Mouse (Mus musculus): ENCODE results near the gene Pde2a. TPM values are rescaled to one million over a fixed set of nuclear protein-coding genes. Genes with fewer than 3 reads are reported as not detected.

Pde2a gene
- polyA plus RNA-seq, 1 experiment from 2014 or later: 12.7 TPM

DNA sequence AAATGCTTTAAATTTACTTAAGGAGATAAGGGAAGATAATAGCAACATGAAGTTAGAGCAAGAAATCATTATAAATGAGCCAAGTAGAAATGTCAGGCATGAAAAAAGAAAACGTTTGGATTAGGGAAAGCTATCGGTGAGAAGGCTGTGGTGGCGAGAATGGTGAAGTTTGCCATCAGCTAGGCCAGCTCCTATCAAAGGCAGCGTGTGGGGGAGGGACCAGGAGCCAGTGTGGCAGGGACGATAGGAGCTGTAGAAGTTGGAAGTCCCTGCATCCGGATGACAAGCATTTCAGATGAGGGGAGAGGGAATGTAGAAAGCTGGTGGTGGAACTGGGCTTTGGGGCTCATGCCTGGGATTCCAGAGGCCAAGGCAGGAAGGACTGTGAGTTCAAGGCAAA lies 93.8 kb downstream of the Pde2a start:
- no peaks in the 10 kb centered on the region for H3K27me3 ChIP-seq (ENCODE audit: control insufficient read depth, insufficient read depth, low read length)
- H3K27ac ChIP-seq (ENCODE audit: low read length): no peak overlapping the region
- no peak overlapping the region for H3K9ac ChIP-seq (ENCODE audit: low read length)
- H3K4me2 ChIP-seq (ENCODE audit: low read depth, low read length): no peak overlapping the region
- no peaks in the 10 kb centered on the region for H3K4me1 ChIP-seq (ENCODE audit: control insufficient read depth, insufficient read depth, low read length)
- H3K9me3 ChIP-seq (replicated peaks; ENCODE audit: control insufficient read depth, low read length): no peaks in the 10 kb centered on the region
- no peaks in the 10 kb centered on the region for H3K36me3 ChIP-seq (ENCODE audit: control insufficient read depth, insufficient read depth)
- no peak overlapping the region for H3K4me3 ChIP-seq (ENCODE audit: low read length)
- 15% methylated on average over 6 of the region's 6 CpGs for WGBS
- no peak for ATAC-seq (replicated peaks; ENCODE audit: extremely low read depth, insufficient read depth, low FRiP score)

- 59% methylated on average over 6 of the region's 6 CpGs for WGBS
- Histone ChIP-seq H3K9ac (ENCODE audit: low read length) (no peak overlapping the region), H3K27me3 (ENCODE audit: control insufficient read depth, insufficient read depth, low read length) (no peaks in the 10 kb centered on the region), H3K36me3 (ENCODE audit: control insufficient read depth, insufficient read depth) (no peaks in the 10 kb centered on the region), H3K4me3 (ENCODE audit: low read length) (no peak overlapping the region), H3K27ac (ENCODE audit: low read length) (no peak overlapping the region), H3K9me3 (replicated peaks; ENCODE audit: control insufficient read depth, low read length) (no peaks in the 10 kb centered on the region), H3K4me1 (ENCODE audit: control insufficient read depth, insufficient read depth, low read length) (no peaks in the 10 kb centered on the region), H3K4me2 (ENCODE audit: low read depth, low read length) (no peak overlapping the region)
- ATAC-seq (replicated peaks; ENCODE audit: extremely low read depth, insufficient read depth, low FRiP score): no peak
Observed at GRCm38 (mm10) chr7:101516460-101516859, 95.0 kb downstream of the Pde2a start.

DNA sequence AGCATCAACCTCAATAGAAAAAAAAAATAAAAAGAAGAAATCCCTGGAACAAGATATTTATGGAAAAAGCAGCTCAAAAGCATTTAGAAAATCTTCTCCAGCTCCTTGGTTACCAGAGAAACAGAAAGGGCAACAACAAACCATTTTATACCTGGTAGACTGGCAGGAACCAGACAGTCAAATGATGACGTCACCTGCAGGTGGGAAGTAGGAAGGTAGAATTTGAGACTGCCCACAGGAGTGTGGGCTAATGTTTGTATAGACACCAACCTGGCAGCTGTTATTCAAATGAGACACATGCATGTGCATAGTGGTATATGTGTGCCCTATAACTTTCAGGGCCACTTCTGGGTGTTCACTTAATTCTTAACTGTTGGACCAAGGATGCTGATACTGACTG lies 100.2 kb downstream of the Pde2a start:
- 71% methylated on average over 1 of the region's 1 CpGs for WGBS
- no peak overlapping the region for H3K9ac ChIP-seq (ENCODE audit: low read length)
- no peaks in the 10 kb centered on the region for H3K27me3 ChIP-seq (ENCODE audit: control insufficient read depth, insufficient read depth, low read length)
- no peak for ATAC-seq (replicated peaks; ENCODE audit: extremely low read depth, insufficient read depth, low FRiP score)
- no peaks in the 10 kb centered on the region for H3K9me3 ChIP-seq (replicated peaks; ENCODE audit: control insufficient read depth, low read length)
- H3K4me3 ChIP-seq (ENCODE audit: low read length): no peak overlapping the region
- no peaks in the 10 kb centered on the region for H3K4me1 ChIP-seq (ENCODE audit: control insufficient read depth, insufficient read depth, low read length)
- no peak overlapping the region for H3K27ac ChIP-seq (ENCODE audit: low read length)
- no peak overlapping the region for H3K4me2 ChIP-seq (ENCODE audit: low read depth, low read length)
- no peaks in the 10 kb centered on the region for H3K36me3 ChIP-seq (ENCODE audit: control insufficient read depth, insufficient read depth)

GRCm38 (mm10) chr7:101523205-101523604 lies 101.7 kb downstream of the Pde2a start:
- no peak overlapping the region for H3K4me3 ChIP-seq (ENCODE audit: low read length)
- H3K27ac ChIP-seq (ENCODE audit: low read length): no peak overlapping the region
- H3K9me3 ChIP-seq (replicated peaks; ENCODE audit: control insufficient read depth, low read length): no peaks in the 10 kb centered on the region
- no peaks in the 10 kb centered on the region for H3K36me3 ChIP-seq (ENCODE audit: control insufficient read depth, insufficient read depth)
- H3K4me1 ChIP-seq (ENCODE audit: control insufficient read depth, insufficient read depth, low read length): no peaks in the 10 kb centered on the region
- no peak overlapping the region for H3K4me2 ChIP-seq (ENCODE audit: low read depth, low read length)
- ATAC-seq (replicated peaks; ENCODE audit: extremely low read depth, insufficient read depth, low FRiP score): no peak
- H3K9ac ChIP-seq (ENCODE audit: low read length): no peak overlapping the region
- 68% methylated on average over 2 of the region's 2 CpGs for WGBS
- H3K27me3 ChIP-seq (ENCODE audit: control insufficient read depth, insufficient read depth, low read length): no peaks in the 10 kb centered on the region

GRCm38 (mm10) chr7:101526484-101526883 lies 105.0 kb downstream of the Pde2a start:
- 52% methylated on average over 7 of the region's 7 CpGs for WGBS
- ATAC-seq (replicated peaks; ENCODE audit: extremely low read depth, insufficient read depth, low FRiP score): no peak

DNA sequence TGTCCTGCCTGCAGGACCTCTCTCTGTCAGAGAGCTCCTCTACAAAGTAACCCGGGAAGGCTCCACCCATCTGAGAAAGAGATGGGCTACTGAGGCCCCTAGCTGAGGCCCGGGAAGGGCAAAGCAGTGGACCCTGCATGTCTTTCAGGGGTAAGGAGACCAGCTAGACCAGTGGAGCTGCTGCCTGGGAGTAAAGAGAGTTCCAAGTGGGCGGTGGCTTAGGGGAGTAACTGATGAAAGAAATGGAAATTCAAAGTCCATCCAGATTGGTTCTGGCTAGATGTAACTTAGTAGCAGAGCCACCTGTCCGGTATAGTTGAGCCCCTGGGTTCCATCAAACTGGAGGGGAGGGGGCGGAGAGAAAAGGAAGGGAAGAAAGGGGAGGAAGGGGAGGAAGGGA lies 112.9 kb downstream of the Pde2a start:
- Histone ChIP-seq H3K4me1 (ENCODE audit: control insufficient read depth, insufficient read depth, low read length) (no peaks in the 10 kb centered on the region), H3K36me3 (ENCODE audit: control insufficient read depth, insufficient read depth) (no peaks in the 10 kb centered on the region), H3K27ac (ENCODE audit: low read length) (no peak overlapping the region), H3K4me2 (ENCODE audit: low read depth, low read length) (no peak overlapping the region), H3K4me3 (ENCODE audit: low read length) (no peak overlapping the region), H3K9ac (ENCODE audit: low read length) (no peak overlapping the region), H3K9me3 (replicated peaks; ENCODE audit: control insufficient read depth, low read length) (no peaks in the 10 kb centered on the region), H3K27me3 (ENCODE audit: control insufficient read depth, insufficient read depth, low read length) (0 out of 2 replicates have a peak, but pooled peaks cover 2% of the 10 kb centered on the region)
- ATAC-seq (replicated peaks; ENCODE audit: extremely low read depth, insufficient read depth, low FRiP score): no peak
- WGBS: 40% methylated on average over 5 of the region's 5 CpGs

More at GRCm38 (mm10) chr7:101526484-101526883, 105.0 kb downstream of the Pde2a start:
- H3K9ac ChIP-seq (ENCODE audit: low read length): no peak overlapping the region
- H3K4me2 ChIP-seq (ENCODE audit: low read depth, low read length): no peak overlapping the region
- H3K36me3 ChIP-seq (ENCODE audit: control insufficient read depth, insufficient read depth): no peaks in the 10 kb centered on the region
- H3K4me3 ChIP-seq (ENCODE audit: low read length): no peak overlapping the region
- no peaks in the 10 kb centered on the region for H3K27me3 ChIP-seq (ENCODE audit: control insufficient read depth, insufficient read depth, low read length)
- H3K27ac ChIP-seq (ENCODE audit: low read length): no peak overlapping the region
- H3K4me1 ChIP-seq (ENCODE audit: control insufficient read depth, insufficient read depth, low read length): no peaks in the 10 kb centered on the region
- H3K9me3 ChIP-seq (replicated peaks; ENCODE audit: control insufficient read depth, low read length): no peaks in the 10 kb centered on the region

- H3K4me2 ChIP-seq (ENCODE audit: low read depth, low read length): no peak overlapping the region
- no peak for ATAC-seq (replicated peaks; ENCODE audit: extremely low read depth, insufficient read depth, low FRiP score)
- 76% methylated on average over 10 of the region's 10 CpGs for WGBS
Observed at GRCm38 (mm10) chr7:101535102-101535501, 113.6 kb downstream of the Pde2a start.

DNA sequence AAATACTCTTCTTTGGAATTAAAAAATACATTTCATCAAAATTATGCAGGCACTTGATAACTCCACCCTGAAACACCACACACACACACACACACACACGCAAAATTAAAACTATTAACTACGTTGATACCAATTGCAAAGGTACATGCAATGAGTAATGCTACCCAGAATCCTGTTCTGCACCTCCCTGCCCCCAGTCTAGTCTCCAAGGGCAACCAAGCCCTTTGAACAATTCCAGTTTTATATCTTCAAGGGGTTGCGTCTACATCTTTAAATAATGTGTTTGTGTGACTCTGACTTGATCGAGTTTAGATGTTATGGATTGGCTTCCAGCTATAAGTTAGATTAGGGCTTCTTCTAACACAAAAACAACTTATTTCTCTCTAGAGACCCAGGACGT lies 114.0 kb downstream of the Pde2a start:
- Histone ChIP-seq H3K27ac (ENCODE audit: low read length) (no peak overlapping the region), H3K9me3 (replicated peaks; ENCODE audit: control insufficient read depth, low read length) (no peaks in the 10 kb centered on the region), H3K36me3 (ENCODE audit: control insufficient read depth, insufficient read depth) (no peaks in the 10 kb centered on the region), H3K4me1 (ENCODE audit: control insufficient read depth, insufficient read depth, low read length) (no peaks in the 10 kb centered on the region), H3K27me3 (ENCODE audit: control insufficient read depth, insufficient read depth, low read length) (0 out of 2 replicates have a peak, but pooled peaks cover 2% of the 10 kb centered on the region), H3K4me3 (ENCODE audit: low read length) (no peak overlapping the region), H3K4me2 (ENCODE audit: low read depth, low read length) (no peak overlapping the region), H3K9ac (ENCODE audit: low read length) (no peak overlapping the region)
- no peak for ATAC-seq (replicated peaks; ENCODE audit: extremely low read depth, insufficient read depth, low FRiP score)
- WGBS: 73% methylated on average over 5 of the region's 5 CpGs

More at GRCm38 (mm10) chr7:101535102-101535501, 113.6 kb downstream of the Pde2a start:
- no peaks in the 10 kb centered on the region for H3K4me1 ChIP-seq (ENCODE audit: control insufficient read depth, insufficient read depth, low read length)
- H3K9ac ChIP-seq (ENCODE audit: low read length): no peak overlapping the region
- H3K4me3 ChIP-seq (ENCODE audit: low read length): no peak overlapping the region
- H3K9me3 ChIP-seq (replicated peaks; ENCODE audit: control insufficient read depth, low read length): no peaks in the 10 kb centered on the region
- no peak overlapping the region for H3K27ac ChIP-seq (ENCODE audit: low read length)
- H3K36me3 ChIP-seq (ENCODE audit: control insufficient read depth, insufficient read depth): no peaks in the 10 kb centered on the region
- 0 out of 2 replicates have a peak, but pooled peaks cover 2% of the 10 kb centered on the region for H3K27me3 ChIP-seq (ENCODE audit: control insufficient read depth, insufficient read depth, low read length)

DNA sequence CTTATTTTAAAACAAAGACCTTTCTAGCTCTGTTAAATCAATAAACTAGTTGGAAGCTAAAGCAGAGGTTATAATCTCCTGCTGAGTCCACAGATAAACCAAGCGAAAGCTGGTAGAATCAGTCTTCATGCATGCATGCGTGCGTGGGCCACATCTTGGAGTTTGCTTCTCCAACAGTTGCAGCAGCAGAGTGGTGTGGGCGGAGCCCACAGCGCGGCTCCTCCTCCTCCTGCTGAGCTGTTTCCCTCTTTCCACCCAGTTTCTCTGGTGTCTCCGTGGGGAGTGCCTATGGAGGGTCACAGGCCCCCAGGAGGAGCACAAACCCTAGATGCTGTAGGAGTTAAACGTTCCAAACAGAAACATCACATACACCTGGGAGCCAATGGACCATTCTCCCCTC lies 116.0 kb downstream of the Pde2a start:
- H3K27me3 ChIP-seq (ENCODE audit: control insufficient read depth, insufficient read depth, low read length): 0 out of 2 replicates have a peak, but pooled peaks cover 2% of the 10 kb centered on the region
- WGBS: 41% methylated on average over 8 of the region's 8 CpGs
- no peaks in the 10 kb centered on the region; the same call in 1 of the 2 replicates for H3K4me1 ChIP-seq (ENCODE audit: control insufficient read depth, insufficient read depth, low read length)
- H3K4me3 ChIP-seq (ENCODE audit: low read length): no peak overlapping the region
- no peak overlapping the region for H3K27ac ChIP-seq (ENCODE audit: low read length)
- 0 out of 2 replicates have a peak overlapping the region, but pooled peaks have one; percentile 23 for H3K4me2 ChIP-seq (ENCODE audit: low read depth, low read length)
- no peak overlapping the region for H3K9ac ChIP-seq (ENCODE audit: low read length)
- H3K36me3 ChIP-seq (ENCODE audit: control insufficient read depth, insufficient read depth): no peaks in the 10 kb centered on the region
- no peaks in the 10 kb centered on the region for H3K9me3 ChIP-seq (replicated peaks; ENCODE audit: control insufficient read depth, low read length)
- ATAC-seq (replicated peaks; ENCODE audit: extremely low read depth, insufficient read depth, low FRiP score): no peak

Data from heart, embryonic 16.5 days (tissue).